Mouse (Mus musculus): ENCODE results near the gene Fmnl1. TPM values are rescaled to one million over a fixed set of nuclear protein-coding genes. Genes with fewer than 3 reads are reported as not detected.

Fmnl1 gene
- polyA plus RNA-seq, 2 experiments from 2014 or later: 60.0 to 62.7 TPM

DNA sequence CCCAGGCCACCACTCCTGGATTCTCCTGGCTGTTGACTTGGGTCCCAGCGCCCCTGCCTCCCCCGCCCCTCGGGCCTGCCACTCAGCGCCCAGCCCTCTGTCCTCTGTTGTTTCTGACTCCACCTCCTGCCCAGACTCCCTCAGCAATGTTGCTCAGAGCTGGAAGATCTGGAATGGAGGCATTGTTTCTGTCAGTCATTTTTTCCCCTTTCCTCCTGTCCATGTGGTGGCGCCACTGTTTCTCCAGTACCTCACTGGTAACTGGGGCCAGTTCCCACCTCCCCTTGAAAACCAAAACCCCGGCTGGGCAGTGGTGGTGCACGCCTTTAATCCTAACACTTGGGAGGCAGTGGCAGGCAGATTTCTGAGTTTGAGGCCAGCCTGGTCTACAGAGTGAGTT is 9.5 kb upstream of the Fmnl1 start:
- no peak for ATAC-seq

DNA sequence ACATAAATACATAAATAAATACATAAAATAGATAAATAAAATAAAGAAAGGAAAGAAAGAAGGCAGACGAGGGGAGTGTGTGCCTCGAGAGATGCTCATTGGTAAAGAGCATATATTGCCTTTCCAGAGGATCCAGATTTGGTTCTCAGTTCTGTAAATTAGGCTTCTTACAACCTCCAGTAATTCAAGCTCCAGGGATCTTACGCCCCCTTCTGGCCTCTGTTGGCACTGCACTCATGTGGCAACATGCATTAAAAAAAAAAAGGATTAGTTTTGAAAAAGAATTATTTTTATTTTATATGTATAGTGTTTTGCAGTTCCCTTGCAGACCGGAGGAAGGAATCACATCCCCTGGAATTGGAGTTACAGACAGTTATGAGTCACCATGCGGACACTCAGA is 8.8 kb upstream of the Fmnl1 start:
- no peak for ATAC-seq

DNA sequence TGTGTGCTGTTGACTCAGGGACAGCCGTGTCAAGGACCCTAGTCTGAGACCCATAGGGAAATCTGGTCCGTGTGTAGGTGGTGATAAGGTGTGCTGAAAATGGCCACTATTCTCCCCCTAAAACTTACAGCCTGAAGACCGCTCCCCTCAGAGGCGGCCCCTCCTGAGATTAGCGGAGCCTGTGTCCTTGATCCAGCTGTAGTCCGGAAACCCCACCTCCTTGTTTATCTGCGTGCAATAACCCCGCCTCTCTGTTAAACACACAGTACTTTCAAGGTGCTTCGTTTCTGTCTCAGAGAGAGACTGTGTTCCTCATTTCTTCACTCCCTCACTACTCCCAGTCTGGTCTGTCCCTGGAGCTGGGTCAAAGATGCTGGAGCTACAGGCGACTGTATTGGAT is 6.5 kb upstream of the Fmnl1 start:
- no peak for ATAC-seq

DNA sequence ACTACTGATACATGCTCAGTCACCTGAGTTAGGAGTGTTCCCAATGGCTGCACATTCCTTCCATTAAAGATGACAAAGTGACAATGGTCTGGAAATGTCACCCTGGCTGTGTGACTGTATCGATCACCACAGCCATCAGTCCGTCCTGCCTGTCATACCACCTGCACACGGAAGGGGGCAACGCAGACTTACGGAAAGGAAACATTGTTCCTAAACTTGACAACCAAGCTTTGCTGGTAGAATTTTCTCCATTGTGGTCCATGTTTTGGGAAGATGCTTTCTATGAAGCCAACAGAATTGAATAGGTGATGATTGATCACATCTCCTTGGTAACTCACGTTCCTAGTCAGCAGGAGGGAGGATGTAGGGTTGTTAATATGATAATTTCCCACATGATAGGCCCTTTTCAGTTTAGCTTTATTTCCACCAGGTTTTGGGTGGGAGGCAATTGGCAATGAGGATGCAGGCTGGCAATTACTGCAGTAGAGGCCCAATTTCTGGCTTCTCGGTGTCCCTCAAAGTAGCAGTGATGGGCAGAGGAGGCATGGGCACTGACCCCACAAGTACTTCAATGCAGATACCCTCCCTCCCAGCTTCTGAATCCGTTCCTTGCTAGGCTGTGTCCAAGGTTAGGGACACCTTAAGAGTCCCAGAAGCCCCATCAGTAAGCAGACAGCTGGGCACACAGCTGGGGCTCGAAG is 2.1 kb upstream of the Fmnl1 start:
- peak; percentile 34 for ATAC-seq

DNA sequence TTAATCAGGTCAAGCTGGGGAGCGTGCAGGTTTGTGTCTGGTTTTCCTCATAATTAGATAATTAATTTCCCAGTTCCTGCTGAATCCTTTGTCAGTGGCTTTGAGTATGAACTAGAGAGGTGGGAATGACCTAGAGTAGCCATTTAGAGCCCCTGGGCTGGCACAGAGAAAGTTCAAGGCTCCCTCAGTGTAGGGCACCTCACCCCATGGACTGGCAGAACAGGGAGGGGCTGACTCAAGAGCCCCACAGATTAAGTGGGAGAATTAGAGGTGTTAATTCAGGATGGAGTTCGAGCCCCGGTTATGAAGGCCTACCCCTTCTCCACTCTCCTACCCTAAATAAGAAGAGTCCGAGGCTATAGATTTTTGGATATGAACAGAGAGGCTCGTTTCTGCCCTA is 1.2 kb upstream of the Fmnl1 start:
- ATAC-seq: no peak

DNA sequence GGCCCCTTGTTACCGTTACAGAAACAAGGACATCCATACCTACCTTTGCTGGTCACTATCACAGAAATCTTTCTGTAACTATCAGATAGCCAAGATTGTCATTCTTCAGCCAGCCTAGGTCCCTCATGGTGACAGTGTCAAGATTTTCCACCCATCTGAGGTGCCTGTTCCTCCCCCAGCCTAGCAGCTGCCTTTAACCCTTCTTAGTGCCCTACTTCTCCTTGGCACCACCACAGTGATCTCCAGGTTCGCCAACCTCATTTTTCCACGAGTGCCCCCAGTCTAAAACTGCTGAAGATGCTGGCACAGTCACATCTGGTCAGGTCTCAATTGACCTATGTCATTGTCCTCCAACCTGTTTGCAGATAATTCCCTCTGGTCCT is 805 bp upstream of the Fmnl1 start:
- no peak for ATAC-seq

DNA sequence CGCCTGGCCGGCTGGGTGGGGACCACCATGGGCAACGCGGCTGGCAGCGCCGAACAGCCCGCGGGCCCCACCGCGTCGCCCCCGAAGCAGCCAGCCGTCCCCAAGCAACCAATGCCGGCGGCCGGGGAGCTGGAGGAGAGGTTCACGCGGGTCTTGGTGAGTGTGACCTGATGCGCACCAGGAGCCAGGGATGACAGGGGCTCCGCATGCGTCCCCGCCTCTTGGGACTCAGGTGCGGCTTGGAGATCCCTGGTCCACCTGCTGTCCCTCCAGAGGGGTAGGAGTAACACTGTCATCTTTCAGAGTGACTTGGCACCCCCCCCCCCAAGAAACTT is 346 bp downstream of the Fmnl1 start:
- ATAC-seq: no peak

DNA sequence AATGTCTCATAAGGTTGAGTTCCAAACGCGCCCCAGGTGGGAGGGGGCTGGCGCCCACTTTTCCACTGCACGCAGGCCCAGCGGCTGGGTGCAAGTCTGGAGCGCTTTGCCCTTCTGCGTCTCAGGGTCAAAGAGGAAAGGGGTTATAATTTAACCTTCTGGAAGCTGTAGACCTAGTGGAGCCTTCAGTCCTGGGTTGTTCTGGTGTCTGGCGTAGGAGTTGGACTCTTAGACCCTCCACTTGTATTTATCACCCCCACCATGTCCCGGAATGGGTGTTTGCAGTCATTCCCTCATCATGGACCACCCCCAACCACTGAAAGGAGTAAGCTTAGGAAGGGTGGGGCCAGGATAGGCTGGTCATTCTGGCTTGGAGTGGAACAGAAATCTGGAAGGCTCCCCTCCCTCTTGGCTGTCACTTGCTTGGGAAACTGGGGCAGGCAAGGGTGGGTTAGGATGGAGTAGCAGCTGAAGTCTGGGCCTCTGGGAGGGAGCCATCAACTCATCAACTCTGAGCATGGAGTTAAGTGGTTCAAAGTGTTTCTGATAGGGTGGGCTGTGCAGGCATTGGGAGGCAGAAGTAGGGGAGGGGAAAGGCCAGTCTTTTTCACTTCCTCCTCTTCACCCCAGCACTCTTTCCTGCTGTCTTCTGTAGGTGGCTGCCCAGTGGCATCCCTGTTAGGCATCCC is 940 bp downstream of the Fmnl1 start:
- ATAC-seq: no peak

DNA sequence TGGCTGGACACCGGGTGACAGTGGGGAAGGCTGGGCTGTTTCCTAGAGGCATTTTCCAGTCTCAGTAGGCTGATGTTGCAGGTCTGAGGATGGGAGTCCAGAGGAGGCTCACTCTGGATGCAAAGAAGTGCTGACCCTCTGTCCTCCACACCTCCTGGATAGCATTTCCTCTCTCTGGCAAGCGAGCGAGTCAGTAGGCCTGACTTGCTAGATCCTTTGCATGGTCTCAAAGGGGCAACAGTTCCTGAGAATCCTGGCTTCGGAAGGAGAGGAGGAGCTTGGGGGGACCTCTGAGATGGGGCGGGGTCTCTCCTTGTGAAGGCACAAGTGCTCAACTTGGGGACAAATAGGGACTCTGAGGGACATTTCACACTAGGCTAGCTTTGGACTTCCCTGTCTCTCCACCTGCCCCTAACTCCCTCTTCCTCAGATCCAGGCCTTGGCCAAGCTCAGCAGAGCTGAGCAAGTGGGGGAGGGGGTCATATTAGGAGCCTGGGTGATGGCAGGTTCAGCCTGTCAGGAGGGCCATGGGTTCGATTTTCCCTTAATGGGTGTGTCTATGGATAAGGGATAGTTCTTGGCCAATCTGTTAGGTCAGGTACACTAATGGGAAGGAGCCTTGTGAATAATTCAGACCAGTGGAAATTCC is 1.6 kb downstream of the Fmnl1 start:
- no peak for ATAC-seq

DNA sequence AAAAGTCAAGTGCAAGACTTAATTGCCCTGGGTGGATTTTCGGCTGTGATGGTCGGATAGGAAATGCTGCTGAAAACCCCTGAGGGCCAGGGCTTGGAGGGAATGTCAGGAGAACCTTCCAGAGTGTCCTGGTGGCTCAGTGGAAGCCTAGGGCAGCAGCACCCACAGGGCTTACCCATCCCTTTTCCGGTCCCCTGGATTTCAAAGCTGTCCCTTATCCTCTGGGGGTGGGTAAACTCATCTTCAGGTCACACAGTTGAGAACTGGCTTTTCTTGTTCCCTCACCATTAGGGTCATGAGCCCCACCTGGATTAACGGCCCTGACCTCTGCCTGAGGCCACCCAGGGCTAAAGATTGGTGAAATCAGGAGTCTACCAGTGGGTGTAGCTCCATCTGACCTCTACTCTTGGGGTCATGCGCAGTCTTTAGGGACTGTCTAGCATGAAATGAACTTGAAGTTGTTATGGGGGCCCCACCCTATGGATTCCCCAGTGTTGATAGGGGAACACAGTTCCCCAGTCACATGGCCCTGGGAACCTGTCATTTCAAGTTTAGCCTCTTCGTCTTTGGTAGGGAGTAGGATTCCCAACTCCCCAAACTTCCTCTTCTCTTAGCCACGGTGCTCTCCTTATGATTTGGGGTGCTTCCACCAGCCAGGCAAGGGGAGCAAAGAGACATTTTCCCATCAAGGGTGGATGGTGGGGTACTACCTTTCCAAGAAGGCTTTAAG is 2.3 kb downstream of the Fmnl1 start:
- no peak for ATAC-seq

DNA sequence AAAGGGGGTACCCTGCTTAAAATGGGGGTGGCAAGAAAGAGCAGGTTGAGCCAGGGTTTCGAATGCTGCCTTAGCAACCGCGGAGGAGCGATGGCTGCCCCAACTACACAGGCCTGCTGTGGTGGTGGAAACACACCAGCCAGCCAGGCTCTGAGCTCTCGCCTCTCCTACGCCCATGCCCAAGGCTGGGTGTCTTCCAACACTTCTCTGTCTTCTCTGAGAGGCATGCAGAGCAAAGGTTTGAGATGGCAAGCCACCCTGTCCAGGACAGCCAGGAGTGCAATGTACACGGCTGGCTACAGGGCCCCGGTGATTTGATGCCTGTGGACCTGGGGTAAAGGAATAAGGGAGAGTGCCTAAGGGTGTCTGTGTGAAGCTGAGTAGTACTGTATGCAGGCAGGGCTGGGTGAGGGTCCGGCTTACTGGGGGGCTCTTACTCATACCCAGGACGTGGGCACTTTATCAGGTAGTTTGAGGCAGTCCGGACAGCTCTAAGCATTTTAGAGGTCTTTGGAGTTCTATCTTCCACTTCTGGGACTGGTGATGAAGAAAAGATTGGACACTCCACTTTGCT is 3.0 kb downstream of the Fmnl1 start:
- ATAC-seq: no peak

DNA sequence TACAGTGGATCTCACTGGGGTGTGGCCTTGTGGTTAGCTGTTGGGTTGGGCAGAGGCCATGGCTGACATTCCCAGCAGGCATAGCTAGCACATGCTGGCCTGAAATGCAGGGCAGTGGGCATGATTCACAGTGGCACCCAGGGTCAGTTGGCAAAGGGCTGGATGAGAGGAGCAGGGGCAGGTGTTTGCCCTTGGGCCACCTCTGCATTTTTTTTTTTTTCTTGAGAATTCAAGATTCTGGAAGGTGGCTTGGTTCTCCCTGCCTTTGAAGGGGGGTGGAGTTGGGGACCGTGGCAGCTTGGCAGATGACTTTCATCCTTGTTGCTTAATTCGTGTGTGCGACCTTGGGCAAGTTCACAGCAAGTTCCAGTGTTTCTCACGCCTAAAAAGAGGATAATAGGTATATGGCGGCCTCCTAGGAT is 3.5 kb downstream of the Fmnl1 start:
- no peak for ATAC-seq

DNA sequence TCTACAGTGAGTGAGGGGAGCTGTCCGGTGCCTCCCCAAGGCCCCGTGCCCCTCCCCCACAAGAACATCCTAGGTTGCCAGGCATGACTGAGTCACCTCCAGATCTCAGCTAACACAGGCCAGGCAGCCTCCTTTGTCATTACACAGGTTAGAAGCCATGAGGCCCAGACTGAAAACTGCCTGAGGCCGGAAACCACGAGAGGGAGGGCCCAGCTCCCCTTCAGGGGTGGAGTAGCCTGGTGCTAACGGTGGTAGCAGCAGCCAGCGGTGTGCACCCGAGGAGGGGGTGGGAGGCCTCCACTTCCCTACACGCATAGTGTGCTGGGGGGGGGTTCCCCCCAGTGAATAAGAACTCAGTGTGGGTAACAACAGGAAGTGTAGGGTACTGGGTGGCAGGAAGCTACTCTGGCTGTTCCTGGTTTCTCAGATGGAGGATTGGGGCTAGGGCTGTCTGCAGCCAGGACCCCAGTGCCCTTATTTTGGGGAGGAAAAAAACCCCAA is 4.0 kb downstream of the Fmnl1 start:
- peak; percentile 86 for ATAC-seq

DNA sequence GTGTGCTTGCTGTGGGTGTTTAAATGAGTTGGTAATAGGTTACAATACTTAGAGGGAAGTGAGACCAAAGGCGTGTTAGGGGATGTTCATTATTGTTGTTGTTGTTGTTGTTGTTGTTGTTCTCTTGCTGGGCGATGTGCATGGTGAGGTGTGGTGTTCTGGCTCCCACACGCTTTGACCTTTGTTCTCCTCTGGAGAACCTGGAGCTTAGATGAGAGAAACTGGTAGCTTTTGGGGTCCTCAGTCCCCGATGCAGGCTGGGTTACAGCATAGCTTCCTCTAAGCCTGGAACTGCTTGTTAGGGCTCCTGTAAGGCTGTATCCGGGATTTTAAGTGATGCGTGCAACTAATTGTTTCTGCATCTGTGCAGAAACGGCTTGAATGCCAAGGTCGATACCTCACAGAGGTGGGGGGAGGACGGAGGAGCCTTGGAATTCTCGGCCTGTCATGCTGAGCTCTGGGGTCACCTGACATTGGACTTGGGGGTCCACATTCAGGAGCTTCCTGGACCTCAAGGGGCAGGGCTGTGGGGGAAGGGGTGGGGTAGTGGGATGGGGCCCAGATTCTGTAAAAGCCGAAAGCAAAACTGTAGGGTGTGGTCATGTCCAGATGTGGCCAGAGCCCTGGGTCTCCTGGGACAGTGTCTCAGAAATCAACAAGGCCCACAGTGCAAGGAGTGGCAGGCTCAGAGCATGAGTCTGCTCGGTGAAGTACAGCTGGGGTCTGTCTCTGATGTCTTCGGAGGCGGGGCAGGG is 5.0 kb downstream of the Fmnl1 start:
- no peak for ATAC-seq

DNA sequence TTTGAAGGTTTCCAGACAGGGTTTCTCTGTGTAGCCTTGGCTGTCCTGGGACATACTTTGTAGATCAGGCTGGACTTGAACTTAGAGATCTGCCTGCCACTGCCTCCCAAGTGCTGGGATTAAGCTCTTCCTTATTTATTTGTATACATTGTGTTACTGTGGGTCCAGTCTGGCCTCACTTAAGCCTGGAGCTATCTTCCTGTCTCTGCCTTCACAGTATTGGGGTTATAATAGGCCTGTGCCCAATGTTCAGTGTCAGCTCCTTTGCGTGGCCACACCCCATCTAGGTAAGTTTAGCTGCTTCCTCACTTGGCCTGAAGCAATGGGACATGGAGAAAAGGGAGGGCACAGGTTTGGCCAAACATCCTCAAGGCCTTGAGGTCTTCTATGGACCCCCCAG is 5.6 kb downstream of the Fmnl1 start:
- no peak for ATAC-seq

DNA sequence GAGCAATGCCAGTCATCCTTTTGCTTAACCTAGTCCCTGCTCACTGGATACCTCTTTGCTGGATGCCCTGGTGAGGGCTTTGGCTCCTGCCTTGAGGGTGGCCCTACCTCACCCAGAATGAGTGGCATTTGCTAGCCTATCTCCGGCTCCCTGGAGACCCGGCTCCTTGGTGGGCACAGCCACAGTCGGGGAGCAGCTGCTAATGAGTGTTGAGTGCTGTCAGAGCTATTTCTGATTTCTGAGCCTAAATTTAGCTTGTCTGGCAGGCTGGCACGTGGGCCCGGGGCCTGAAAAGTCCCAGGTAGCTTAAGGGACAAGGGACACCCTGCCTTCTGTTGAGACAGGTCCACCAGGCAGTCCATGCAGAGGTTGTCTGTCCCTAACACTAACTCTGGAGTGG is 6.3 kb downstream of the Fmnl1 start:
- ATAC-seq: no peak

DNA sequence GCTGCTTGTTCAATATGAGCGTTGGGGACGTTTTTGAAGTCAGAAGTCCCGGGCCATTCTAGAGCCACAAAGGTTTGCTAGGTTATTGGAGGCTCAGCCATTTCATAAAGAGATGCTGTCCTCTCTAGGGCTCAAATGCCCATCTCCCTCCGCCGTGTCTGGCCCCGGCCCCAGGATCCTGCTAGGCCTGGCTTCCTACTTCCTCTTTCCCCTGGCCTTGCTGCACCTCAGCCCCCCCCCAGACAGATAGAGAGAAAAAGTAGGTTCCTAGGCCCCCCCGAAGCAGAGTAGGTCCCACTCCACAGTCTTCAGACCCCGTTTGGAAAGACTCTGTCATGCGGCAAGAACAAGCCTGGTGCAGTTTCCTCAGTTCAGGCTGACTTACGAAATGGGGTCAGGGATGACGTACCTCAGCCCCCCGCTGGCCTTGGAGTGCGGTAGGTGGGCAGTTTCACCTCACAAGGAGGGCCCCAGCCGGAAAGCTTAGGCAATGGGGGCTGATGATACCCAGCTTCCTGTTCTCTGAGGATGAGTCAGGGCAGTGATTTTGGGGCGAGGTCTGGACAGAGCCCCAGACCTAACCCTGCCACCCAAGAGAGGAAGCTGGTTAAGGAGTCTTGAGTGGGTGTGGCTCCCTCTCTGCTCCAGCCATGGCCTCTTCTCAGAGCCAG is 7.0 kb downstream of the Fmnl1 start:
- peak; percentile 6 for ATAC-seq

DNA sequence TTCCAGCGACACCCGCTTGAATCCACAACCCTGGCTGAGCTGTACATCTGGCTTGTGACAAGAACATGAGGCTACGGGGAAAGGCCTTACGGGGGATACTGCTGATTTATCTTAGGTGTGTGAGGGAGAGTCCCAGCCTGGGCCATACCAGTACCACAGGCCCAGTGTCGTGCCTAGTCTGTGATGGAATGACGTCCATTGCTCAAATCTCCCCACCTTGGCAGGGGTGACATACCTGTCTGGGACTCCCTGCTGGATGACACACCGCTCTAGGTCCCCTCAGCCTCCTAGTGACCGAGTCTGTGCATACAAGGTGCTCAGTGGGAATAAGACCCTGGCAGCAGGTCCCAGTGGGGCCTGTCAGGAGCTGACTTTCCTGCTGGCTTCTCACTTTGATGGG is 7.8 kb downstream of the Fmnl1 start:
- ATAC-seq: no peak

DNA sequence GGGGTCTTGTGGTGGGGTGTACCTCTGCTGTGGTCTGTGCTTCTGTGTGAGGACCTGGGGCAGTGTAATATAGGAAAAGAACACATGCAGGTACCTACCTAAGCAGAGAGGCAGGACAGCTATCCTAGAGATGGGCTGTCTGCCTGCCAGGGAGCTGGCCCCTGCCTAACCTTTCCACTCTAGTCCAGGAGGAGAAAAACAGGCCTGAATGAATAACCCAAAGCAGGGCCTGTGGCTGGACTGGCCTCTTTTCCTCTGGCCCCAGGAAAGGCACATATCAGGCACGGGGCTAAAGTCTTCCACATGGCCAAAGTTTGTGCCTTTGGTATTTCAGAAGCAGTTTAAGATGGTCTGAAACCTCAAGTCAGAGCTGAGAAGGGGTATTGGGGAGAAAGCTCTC is 9.5 kb downstream of the Fmnl1 start:
- no peak for ATAC-seq

DNA sequence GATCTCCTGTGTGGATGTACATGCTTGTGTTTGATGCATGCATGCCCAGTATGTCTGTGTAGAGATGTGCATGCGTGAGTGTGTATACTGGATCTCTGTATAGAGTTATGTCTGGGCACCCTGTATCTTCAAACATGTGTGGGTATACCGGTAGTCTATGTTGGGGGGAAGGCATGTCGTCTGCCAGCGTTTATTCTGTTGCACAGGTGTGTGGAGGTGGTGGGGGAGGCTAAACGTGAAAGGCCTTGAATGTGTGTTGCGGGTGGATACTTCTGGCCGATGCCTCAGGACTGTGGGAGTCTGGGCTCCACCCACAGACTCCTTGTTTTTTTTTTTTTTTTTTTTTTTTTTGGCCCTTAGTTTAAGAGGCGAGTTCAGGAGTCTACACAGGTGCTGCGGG is 10.4 kb downstream of the Fmnl1 start:
- no peak for ATAC-seq

DNA sequence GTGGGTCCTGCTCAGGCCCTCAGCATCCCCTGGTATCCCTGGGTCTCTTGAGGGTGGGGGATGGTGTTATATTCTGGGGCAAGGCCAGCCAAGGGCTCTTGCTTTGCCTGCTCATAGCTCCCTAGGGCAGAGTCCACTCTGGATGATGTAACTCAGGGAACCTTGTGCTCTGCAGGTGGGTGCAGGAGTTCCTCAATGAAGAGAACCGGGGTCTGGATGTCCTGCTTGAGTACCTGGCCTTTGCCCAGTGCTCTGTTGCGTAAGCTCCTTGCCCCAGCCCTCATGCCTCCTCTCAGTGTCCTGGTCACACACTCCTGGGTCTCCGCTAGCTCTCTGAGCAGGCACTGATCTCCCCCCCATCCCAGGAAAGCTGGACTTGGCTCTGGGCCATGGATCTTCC is 11.0 kb downstream of the Fmnl1 start:
- no peak for ATAC-seq

DNA sequence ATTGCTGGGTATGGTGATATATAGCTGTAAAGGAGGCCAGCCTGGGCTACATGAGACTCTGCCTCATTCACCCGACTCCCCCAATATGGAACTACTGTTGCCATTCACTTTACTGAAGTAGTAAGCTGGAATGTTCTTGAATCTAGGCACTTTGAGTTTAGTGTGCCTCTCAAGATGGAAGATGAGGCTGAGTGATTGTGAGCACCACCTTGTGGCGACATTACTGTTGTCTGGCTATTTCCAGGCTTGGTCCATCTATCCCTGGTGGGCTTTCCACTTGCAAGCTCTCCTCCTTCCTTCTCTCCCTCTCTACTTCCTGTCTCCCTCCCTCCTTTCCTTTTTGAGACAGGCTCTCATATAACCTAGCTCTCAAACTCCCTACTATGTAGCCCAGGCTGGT is 14.0 kb downstream of the Fmnl1 start:
- ATAC-seq: peak; percentile 28
